Mouse (Mus musculus): ENCODE measurements at regions not wholly inside any gene's neighbourhood (a gene's known extent, or its start where the extent isn't known, plus 50 kb on each side); places are given as distances from the start of the nearest gene placed in this dataset.

GRCm38 (mm10) chr16:77400276-77400891 is 201.5 kb downstream of the Gm11146 start:
- peak; percentile 49 for DNase-seq (ENCODE audit: low read depth)

GRCm38 (mm10) chr16:77399846-77400275 is 202.0 kb downstream of the Gm11146 start:
- DNase-seq (ENCODE audit: low read depth): no peak

GRCm38 (mm10) chr16:77394054-77394716 is 207.7 kb downstream of the Gm11146 start:
- DNase-seq (ENCODE audit: low read depth): no peak

- DNase-seq (ENCODE audit: low read depth): no peak
These were observed 208.4 kb downstream of the Gm11146 start for GRCm38 (mm10) chr16:77393470-77393869.

GRCm38 (mm10) chr16:77392205-77392604 is 209.7 kb downstream of the Gm11146 start:
- no peak for DNase-seq (ENCODE audit: low read depth)

GRCm38 (mm10) chr16:77384021-77384729 is 217.7 kb downstream of the Gm11146 start:
- DNase-seq (ENCODE audit: low read depth): no peak

- no peak for DNase-seq (ENCODE audit: low read depth)
These were observed 219.1 kb downstream of the Gm11146 start for GRCm38 (mm10) chr16:77382790-77383189.

GRCm38 (mm10) chr16:77372768-77373167 is 229.1 kb downstream of the Gm11146 start:
- no peak for DNase-seq (ENCODE audit: low read depth)

GRCm38 (mm10) chr16:77369810-77370209 is 232.1 kb downstream of the Gm11146 start:
- no peak for DNase-seq (ENCODE audit: low read depth)

- no peak for DNase-seq (ENCODE audit: low read depth)
These were observed 236.6 kb downstream of the Gm11146 start for GRCm38 (mm10) chr16:77365254-77365653.

- DNase-seq (ENCODE audit: low read depth): no peak
These were observed 237.5 kb downstream of the Gm11146 start for GRCm38 (mm10) chr16:77364439-77364838.

- DNase-seq (ENCODE audit: low read depth): no peak
These were observed 242.7 kb downstream of the Gm11146 start for GRCm38 (mm10) chr16:77359190-77359589.

- DNase-seq (ENCODE audit: low read depth): peak; percentile 2
These were observed 246.6 kb downstream of the Gm11146 start for GRCm38 (mm10) chr16:77355260-77355659.

- no peak for DNase-seq (ENCODE audit: low read depth)
These were observed 247.6 kb downstream of the Gm11146 start for GRCm38 (mm10) chr16:77354201-77354712.

GRCm38 (mm10) chr16:77346128-77346527 is 255.8 kb downstream of the Gm11146 start:
- no peak for DNase-seq (ENCODE audit: low read depth)

GRCm38 (mm10) chr16:77332285-77332684 is 269.6 kb downstream of the Gm11146 start:
- no peak for DNase-seq (ENCODE audit: low read depth)

- DNase-seq (ENCODE audit: low read depth): peak; percentile 32
These were observed 270.9 kb downstream of the Gm11146 start for GRCm38 (mm10) chr16:77330996-77331395.

- DNase-seq (ENCODE audit: low read depth): peak; percentile 57
These were observed 272.0 kb downstream of the Gm11146 start for GRCm38 (mm10) chr16:77329711-77330530.

GRCm38 (mm10) chr16:77329160-77329691 is 272.7 kb downstream of the Gm11146 start:
- peak; percentile 61 for DNase-seq (ENCODE audit: low read depth)

GRCm38 (mm10) chr16:77328628-77329159 is 273.2 kb downstream of the Gm11146 start:
- DNase-seq (ENCODE audit: low read depth): no peak

- no peak for DNase-seq (ENCODE audit: low read depth)
These were observed 273.8 kb downstream of the Gm11146 start for GRCm38 (mm10) chr16:77328049-77328448.
